Mouse (Mus musculus): ENCODE data around the gene Abcc1.

DNA sequence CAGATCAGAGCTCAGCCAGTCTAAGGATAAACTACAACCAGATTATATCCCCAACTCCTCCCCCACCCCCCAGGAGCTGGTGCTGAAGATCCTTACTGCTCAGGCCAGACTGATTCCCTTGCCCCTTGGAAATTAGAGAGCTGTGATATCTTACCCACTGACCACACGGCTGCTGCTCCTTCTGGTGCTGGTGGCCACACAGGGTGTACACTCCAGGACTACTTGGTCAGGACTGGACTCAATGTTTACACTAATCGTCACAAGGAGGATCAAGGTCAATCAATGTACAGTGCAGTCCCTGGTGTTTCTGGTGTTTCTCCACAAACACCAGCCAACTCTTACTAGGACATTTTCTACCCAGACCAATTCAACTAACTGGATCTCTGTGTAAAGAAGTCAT, 3.5 kb upstream of the Abcc1 start:
- TF ChIP-seq POLR2A (IDR thresholded peaks at IDR 0.05; ENCODE audit: low read depth, low read length): no peak
- no peak for TF ChIP-seq CTCF (IDR thresholded peaks at IDR 0.05; ENCODE audit: borderline replicate concordance, insufficient read depth, low read length)
